Mouse (Mus musculus): ENCODE measurements around the gene Slc19a2. TPM values are rescaled to one million over a fixed set of nuclear protein-coding genes. Genes with fewer than 3 reads are reported as not detected.

The Slc19a2 gene
- polyA plus RNA-seq, 1 experiment = 28.7 TPM

DNA sequence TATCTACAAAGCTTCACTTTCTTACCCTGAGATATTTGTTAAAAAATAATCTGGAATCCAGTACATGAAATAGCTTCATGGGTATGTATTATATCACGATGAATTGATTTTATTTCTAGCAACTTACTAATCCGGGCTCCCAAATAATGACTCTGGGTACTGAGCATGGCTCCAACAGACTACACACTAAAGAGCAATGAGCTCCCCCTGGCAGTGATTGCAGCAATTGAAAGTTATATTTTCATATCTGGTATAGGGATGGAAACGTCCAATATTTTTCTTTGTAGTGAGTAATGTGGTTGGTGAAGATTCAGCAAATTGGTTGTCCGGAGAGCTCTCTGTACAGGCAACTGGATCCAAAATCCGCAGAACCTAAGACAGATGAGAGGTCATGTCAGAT lies 43.2 kb downstream of the Slc19a2 start:
- TF ChIP-seq GATA1 (IDR thresholded peaks at IDR 0.05; ENCODE audit: low read length) = no peak

DNA sequence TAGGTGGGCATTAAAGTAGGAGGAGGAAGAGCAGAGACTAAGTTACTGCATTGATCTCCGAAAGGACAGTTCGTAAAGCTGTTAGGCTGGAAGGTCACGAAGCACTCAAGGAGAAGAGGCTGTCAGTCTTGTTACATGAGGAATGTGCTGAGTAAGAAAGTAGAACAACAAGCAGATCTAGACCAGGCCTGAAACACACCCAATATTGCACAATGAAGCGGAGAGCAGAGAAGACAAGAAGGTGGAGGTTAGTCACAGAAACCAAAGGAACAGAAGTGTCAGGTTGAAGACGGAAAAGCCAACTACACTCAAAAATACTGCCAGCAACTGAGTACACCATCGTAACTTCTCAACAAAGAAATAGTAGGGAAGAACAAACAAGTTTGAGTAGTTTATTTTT lies 45.2 kb downstream of the Slc19a2 start:
- TF ChIP-seq GATA1 (IDR thresholded peaks at IDR 0.05; ENCODE audit: low read length) = no peak

DNA sequence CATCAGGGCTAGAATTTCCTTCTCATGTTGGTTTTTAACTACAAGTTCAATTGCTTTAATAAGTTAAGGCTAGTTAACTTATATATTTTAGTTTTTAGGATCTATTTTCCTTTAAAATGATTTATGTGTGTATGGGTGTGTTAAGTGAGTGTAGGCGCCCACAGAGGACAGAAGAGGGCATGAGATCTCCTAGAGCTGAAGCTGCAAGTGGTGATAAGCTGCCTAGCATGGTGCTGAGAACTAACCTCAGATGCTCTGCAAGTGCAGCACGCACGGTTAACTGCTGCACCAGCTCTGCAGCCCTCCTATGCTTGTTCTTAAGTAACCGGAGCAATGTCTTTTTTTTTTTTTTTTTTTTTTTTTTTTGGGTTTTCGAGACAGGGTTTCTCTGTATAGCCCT lies 47.6 kb downstream of the Slc19a2 start:
- no peak for TF ChIP-seq GATA1 (IDR thresholded peaks at IDR 0.05; ENCODE audit: low read length)

DNA sequence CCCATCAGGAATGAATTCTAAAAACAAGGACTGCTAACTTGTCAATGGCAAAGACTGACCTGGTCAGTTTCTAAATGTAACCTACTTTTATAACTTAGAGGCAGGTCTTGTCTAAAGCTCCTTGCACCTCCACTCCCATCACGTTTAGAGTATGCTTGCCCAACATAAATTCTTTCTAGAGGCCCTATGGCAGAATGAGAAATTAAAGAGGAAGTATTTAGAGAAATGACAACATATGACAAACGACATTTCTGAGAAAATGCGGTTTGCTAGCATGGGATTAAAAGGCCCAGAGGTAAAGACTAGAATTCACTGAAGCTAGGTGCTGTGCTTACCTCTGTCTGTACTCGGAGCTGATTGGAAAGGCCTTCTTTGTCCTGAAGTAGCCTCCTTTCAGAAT lies 53.1 kb downstream of the Slc19a2 start:
- no peak for TF ChIP-seq GATA1 (IDR thresholded peaks at IDR 0.05; ENCODE audit: low read length)

DNA sequence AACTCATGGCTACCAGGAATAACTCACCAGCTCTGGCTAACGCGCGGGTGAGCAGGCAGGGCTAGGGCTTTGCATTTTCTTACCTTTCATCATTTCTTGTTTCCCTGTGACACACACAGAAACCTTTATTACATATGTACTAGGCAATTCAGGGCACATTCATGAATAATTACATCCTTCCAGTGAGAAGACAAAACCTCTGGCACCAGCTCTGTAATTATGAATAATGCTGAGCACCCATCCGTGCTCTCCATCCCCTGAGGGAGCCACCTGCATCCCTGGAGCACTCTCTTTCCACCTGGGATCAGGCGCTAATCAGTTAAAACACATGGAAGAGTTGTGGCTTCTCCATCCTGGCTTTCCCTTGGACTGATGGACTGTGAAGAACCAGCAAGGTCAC lies 55.0 kb downstream of the Slc19a2 start, which contains the start of gene Nme7:
Gene Nme7, plus strand, starts transcription at position 301 of the 400 bp plus-strand sequence.
- no peak for TF ChIP-seq GATA1 (IDR thresholded peaks at IDR 0.05; ENCODE audit: low read length)

DNA sequence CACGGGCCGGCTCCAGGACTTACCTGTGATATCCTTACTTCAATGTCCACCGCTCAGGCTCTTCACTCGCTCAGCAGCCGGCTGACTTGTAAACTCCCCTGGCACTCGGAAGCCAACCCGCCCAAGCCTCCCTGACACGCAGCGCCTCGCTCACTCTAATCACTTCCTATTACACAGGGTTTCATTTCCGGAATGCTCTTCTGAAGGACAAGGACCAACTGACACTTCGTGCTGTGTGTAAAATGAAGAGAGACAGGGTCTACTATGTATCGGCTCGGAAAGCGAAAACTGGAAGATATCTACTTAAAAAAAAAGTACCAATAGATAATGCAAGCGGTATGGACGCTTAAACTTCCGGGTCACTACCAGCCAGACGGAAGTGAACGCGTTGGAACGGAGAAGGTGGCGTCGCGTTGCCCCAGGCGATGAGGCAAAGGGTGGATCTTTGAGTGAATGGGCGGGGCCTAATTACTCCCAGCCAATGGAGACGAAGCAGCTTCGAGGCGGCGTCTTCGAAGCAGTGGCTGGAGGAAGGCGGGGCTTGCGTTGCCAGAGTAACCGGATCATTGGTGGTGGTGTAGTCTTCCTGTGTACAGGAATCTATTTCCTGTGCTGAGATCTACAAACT lies 58.4 kb downstream of the Slc19a2 start, which contains the start of gene Blzf1:
Gene Blzf1, minus strand, starts transcription at position 366 of the 628 bp plus-strand sequence.
- TF ChIP-seq GATA1 (IDR thresholded peaks at IDR 0.05; ENCODE audit: low read length) = no peak

DNA sequence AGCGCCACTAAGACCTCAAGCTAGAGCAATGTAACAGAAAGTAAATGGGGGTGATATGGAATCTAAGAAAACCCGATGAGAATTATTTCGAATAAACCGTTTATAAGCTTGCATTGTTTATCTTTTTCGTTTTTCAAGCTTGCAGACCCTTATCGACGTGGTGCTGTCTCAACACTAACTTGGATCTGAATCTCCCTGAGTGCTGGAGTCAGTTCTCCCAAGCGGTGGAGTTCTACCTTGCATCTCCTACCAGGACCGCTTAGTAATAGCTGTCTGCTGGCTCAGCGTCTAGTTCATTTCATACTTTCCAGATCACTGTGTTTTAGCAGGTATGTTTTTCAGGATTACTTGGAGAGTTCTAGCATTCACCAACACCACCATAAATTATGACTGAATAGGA lies 59.1 kb downstream of the Slc19a2 start:
- TF ChIP-seq GATA1 (IDR thresholded peaks at IDR 0.05; ENCODE audit: low read length) = no peak

DNA sequence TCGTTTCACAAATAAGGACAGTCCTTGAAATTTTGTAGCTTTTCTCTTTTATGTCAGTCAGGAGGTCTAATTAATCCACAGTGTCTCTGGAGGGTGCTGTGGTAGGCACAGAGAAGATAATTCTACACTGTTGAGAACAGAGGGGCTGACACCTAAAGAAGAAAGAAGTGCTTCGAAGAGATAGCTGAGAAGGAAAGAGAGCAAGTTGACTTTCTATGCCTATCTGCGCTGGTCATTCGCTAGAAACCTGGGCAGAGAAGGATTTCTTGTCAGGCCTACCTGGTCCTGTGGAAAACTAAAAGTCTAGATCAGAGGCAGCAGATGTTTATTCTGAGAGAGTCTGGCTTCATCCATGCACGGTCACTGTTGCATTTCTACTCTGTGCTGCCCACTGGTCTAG lies 65.2 kb downstream of the Slc19a2 start:
- no peak for TF ChIP-seq GATA1 (IDR thresholded peaks at IDR 0.05; ENCODE audit: low read length)

Other genes starting within 250 kb of the Slc19a2 start
- gene Sele, start 200.8 kb upstream of the Slc19a2 start, polyA plus RNA-seq (2012) = not detected in 2 replicates
- gene Sell, start 187.1 kb upstream of the Slc19a2 start, polyA plus RNA-seq (2012) = not detected in 2 replicates
- not detected in 2 replicates for gene Selp, start 133.8 kb upstream of the Slc19a2 start, polyA plus RNA-seq (2012)
- gene F5, start 97.2 kb upstream of the Slc19a2 start, polyA plus RNA-seq (2012) = not detected in 2 replicates
- gene Ccdc181, start 26.5 kb downstream of the Slc19a2 start, polyA plus RNA-seq (2012) = 1.4 and 2.7 TPM in 2 replicates
- 1.2 and 1.3 TPM in 2 replicates for gene Nme7, start 55.1 kb downstream of the Slc19a2 start, polyA plus RNA-seq (2012)
- 1.6 TPM in 2 replicates for gene Blzf1, start 58.4 kb downstream of the Slc19a2 start, polyA plus RNA-seq (2012)
- gene Atp1b1, start 209.3 kb downstream of the Slc19a2 start, polyA plus RNA-seq (2012) = not detected in 2 replicates

All from G1E-ER4 (cell line).